Mouse (Mus musculus) midbrain, embryonic 13.5 days (tissue): ENCODE measurements around the gene Slc25a35. TPM values are rescaled to one million over a fixed set of nuclear protein-coding genes. Genes with fewer than 3 reads are reported as not detected.
A peak's percentile ranks its signal among the peaks of the same experiment; 100 is the strongest.
"Not testable (repeated sequence)": the region's sequence is repeated elsewhere in the genome, so short reads cannot be mapped to it uniquely, and the experiment has no call there.

Experiments
- ATAC-seq: fragments of 200-750 bp; cut with Nextera tagmentation; 2 replicates; pipeline ENCODE4 v1.8.0; 2017; ENCODE audit warnings: mild to moderate bottlenecking, moderate TSS enrichment, moderate library complexity
- H3K27ac ChIP-seq: fragments of 300-500 bp; sonication (generic); 2 replicates; pipeline ENCODE4 v1.5.1; 2015; ENCODE audit warnings: inconsistent platforms, mild to moderate bottlenecking, moderate library complexity
- H3K27me3 ChIP-seq: fragments of 300-500 bp; sonication (generic); 2 replicates; pipeline ENCODE4 v1.6.1; 2015; ENCODE audit warnings: mild to moderate bottlenecking, inconsistent platforms
- H3K36me3 ChIP-seq: fragments of 300-500 bp; sonication (generic); 2 replicates; pipeline ENCODE4 v1.6.1; 2015; ENCODE audit warnings: mild to moderate bottlenecking, inconsistent platforms
- H3K4me1 ChIP-seq: fragments of 300-500 bp; sonication (generic); replicated peaks from 2 replicates; pipeline ENCODE4 v1.6.1; 2015; ENCODE audit warnings: inconsistent platforms
- H3K4me2 ChIP-seq: fragments of 300-500 bp; sonication (generic); replicated peaks from 2 replicates; pipeline ENCODE4 v1.6.1; 2015; ENCODE audit warnings: moderate library complexity, mild to moderate bottlenecking, inconsistent platforms
- H3K4me3 ChIP-seq: fragments of 300-500 bp; sonication (generic); replicated peaks from 2 replicates; pipeline ENCODE4 v1.5.1; 2015; ENCODE audit warnings: mild to moderate bottlenecking, inconsistent platforms
- H3K9ac ChIP-seq: fragments of 300-500 bp; sonication (generic); replicated peaks from 2 replicates; pipeline ENCODE4 v1.6.1; 2015; ENCODE audit warnings: mild to moderate bottlenecking, inconsistent platforms
- H3K9me3 ChIP-seq: fragments of 300-500 bp; sonication (generic); 2 replicates; pipeline ENCODE4 v1.6.1; 2016; ENCODE audit warnings: mild to moderate bottlenecking, inconsistent platforms
- WGBS: fragments of 180-500 bp; shearing (Covaris S2); methylation state at CpG from one replicate; pipeline ENCODE4 v1.1.7; 2015; 5-methylcytosine and 5-hydroxymethylcytosine counted together
- microRNA-seq: library from miRNA; unstranded; fragments of <30 nt; microRNA quantifications from one replicate; pipeline ENCODE4, GENCODE M21; 2016
- polyA plus RNA-seq: library from polyadenylated mRNA; unstranded; fragments of >200 nt; fragmentation: Nextera tagmentation; extraction: Ambion mirVana; gene quantifications from 2 replicates; pipeline ENCODE4 v1.2.1, GENCODE M21; 2015

Slc25a35 gene
- polyA plus RNA-seq, 1 experiment from 2014 or later = 1.2 TPM

DNA sequence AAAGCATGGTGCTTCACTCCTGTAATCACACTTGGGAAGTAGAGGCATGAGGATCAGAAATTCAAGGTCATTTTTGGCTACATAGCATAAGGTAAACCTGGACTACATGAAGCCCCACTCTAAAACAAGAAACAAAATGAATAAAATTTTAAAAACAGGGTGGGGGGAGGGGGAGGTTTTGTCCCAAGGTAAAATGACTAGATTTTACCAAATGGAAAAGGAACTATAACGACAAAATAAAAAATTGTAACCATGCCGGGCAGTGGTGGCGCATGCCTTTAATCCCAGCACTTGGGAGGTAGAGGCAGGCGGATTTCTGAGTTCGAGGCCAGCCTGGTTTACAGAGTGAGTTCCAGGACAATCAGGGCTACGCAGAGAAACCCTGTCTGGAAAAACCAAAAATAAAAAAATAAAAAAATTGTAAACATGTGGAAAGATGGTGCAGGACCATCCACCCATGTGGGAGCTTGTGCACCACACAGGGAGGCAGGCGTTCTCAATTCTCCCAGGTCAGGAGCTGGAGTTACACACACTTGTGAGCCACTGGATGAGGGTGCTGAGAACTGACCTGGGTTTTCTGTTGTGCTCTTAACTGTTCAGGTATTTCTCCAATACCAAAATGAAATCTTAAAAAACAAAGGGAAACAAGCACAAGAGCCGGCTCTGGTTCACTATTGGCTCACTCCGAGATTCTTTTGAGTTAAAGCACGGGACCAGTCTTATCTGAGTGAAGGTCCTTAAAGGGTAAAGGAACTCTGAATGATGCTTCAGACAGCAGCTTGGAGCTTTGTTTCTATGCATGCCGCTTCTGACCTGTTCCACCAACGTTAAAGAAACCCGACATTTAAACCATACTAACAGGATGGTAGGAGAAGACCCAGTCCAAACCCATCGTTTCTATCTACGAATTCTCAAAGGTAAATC, 42.7 kb downstream of the Slc25a35 start:
- no peak overlapping the region for H3K27ac ChIP-seq
- 93% methylated on average over 15 of the region's 15 CpGs for WGBS
- H3K4me1 ChIP-seq = peaks cover 22% of the 10 kb centered on the region
- H3K4me2 ChIP-seq = no peak overlapping the region
- no peaks in the 10 kb centered on the region for H3K27me3 ChIP-seq
- no peak for ATAC-seq
- H3K9me3 ChIP-seq = no peaks in the 10 kb centered on the region
- H3K9ac ChIP-seq = no peak overlapping the region
- H3K36me3 ChIP-seq = no peaks in the 10 kb centered on the region
- H3K4me3 ChIP-seq = no peak overlapping the region

DNA sequence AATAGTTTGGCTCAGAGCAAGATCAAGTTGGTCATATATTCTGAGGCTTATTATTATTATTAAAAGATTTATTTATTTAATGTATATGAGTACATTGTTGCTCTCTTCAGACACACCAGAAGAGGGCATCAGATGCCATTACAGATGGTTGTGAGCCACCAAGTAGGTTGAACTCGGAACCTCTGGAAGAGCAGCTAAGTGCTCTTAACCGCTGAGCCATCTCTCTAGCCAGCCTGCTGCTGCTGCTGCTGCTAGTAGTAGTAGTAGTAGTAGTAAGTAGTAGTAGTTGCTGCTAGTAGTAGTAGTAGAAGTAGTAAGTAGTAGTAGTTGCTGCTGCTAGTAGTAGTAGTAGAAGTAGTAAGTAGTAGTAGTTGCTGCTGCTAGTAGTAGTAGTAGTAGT, 43.5 kb downstream of the Slc25a35 start:
- H3K27me3 ChIP-seq, ATAC-seq, H3K9ac ChIP-seq, H3K9me3 ChIP-seq, H3K36me3 ChIP-seq: not testable (repeated sequence)
- Histone ChIP-seq H3K4me3 (peak overlapping the region; percentile 48), H3K27ac (peak overlapping the region; percentile 86), H3K4me1 (peaks cover 22% of the 10 kb centered on the region), H3K4me2 (peak overlapping the region; percentile 67)
- WGBS = 69% methylated on average over 2 of the region's 2 CpGs

DNA sequence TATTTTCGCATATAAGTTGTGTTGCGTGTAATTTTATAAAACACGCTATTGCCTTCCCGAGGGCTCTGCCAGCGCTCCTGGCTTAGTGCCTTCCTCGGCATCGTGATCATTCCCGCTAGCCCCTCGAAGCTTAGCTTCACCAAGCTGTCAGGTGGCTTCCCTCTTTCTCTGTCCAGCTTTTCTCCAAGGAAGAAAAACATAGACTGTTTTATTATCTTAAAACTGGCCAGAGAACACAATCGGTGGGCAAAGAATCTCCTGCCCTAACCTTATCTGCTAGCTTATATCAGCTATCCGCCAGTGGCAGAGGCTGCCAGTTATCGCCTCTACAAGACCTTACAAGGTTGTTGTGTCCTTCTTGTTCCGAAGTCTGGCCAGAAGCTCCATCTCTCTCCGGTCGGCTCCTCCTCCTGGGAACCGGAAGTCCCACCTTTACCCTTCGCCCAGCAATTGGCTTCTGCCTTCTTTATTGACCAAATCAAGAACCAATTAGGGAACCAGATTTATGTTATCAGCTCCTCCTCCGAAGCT, 44.2 kb downstream of the Slc25a35 start:
- H3K4me2 ChIP-seq = peak overlapping the region; percentile 67
- ATAC-seq = peak; percentile 75
- no peaks in the 10 kb centered on the region for H3K9me3 ChIP-seq
- H3K27ac ChIP-seq = peak overlapping the region; percentile 86
- WGBS = 2% methylated on average over 18 of the region's 18 CpGs
- H3K27me3 ChIP-seq = no peaks in the 10 kb centered on the region
- peak overlapping the region; percentile 48 for H3K4me3 ChIP-seq
- H3K4me1 ChIP-seq = peaks cover 27% of the 10 kb centered on the region
- peak overlapping the region; percentile 69 for H3K9ac ChIP-seq
- H3K36me3 ChIP-seq = no peaks in the 10 kb centered on the region

DNA sequence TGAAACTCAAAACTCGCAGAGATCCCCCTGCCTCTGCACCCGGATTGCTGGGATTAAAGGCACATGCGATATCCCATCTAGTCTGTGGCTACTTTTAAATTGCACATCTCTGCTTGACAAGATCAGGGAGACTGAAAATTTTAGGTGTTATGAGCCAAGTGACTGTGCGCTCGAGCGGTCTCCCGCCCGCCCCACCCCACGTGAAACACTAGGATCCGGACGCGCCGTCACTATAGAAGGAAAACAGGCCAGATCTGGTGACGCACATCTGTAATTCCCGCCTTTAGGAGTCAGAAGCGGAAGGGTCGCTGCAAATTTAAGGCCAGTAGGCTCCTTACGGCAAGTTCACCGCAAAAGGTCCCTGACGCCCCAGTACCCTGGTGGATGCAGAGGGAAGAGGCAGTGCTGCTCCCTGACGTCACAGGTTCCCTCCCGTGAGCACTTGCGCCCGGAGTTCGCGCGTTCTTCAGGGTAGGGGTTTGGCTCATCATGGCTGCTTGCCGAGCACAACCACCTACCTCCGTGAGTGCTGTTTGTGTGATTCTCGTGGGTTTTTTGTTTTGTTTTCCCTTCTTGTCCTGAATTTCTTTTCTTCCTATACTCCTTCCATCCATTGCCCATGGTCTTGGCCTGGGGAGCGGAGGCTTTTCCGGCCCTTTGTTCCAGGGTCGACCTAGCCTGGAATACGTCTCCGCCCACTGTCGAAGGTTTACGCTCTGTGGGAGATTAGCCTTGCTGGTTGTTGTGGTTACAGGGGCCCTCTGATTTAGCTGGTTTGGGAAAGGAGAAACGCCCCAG, 47.9 kb downstream of the Slc25a35 start, which contains the start of gene Ctc1:
TSS of gene Ctc1 (plus strand) at position 268 of the 798 bp plus-strand sequence.
- H3K9ac ChIP-seq = peak within 1 kb of the TSS; percentile 86
- WGBS = 4% methylated on average over 38 of the region's 38 CpGs
- H3K4me1 ChIP-seq = peaks cover 27% of the 10 kb centered on the region

DNA sequence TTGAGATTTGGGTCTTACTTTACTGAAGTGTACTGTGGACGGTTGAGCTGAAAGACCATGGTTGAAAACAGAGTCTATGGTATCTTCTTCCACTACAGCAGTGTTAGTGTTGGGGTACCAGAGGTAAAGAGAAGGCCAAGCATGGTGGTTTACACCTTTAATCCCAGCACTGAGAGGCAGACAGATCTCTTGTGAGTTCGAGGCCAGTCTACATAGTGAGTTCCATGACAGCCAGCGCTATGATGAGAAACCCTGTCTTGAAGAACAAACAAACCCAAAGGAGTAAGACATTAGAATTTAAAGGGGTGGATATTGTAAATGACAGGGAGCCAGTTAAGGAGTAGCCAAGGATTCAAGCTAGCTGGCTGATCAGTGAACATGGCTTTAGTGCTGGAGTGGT, 48.8 kb downstream of the Slc25a35 start:
- H3K27ac ChIP-seq = peak overlapping the region; percentile 85
- peak overlapping the region; percentile 59 for H3K4me3 ChIP-seq
- ATAC-seq = no peak
- H3K9me3 ChIP-seq = no peaks in the 10 kb centered on the region
- WGBS = 74% methylated on average over 3 of the region's 3 CpGs
- peaks cover 20% of the 10 kb centered on the region for H3K4me1 ChIP-seq
- peaks cover 9% of the 10 kb centered on the region for H3K36me3 ChIP-seq
- H3K9ac ChIP-seq = peak overlapping the region; percentile 86
- no peaks in the 10 kb centered on the region for H3K27me3 ChIP-seq
- peak overlapping the region; percentile 78 for H3K4me2 ChIP-seq

More for the DNA sequence above, 47.9 kb downstream of the Slc25a35 start, which contains the start of gene Ctc1:
- no peaks in the 10 kb centered on the region for H3K27me3 ChIP-seq
- peaks cover under 1% of the 10 kb centered on the region; the same call in 1 of the 2 replicates for H3K36me3 ChIP-seq
- no peaks in the 10 kb centered on the region for H3K9me3 ChIP-seq
- peak within 1 kb of the TSS; percentile 59 for H3K4me3 ChIP-seq
- peak; percentile 96 for ATAC-seq
- peak within 1 kb of the TSS; percentile 85 for H3K27ac ChIP-seq
- peak within 1 kb of the TSS; percentile 78 for H3K4me2 ChIP-seq

DNA sequence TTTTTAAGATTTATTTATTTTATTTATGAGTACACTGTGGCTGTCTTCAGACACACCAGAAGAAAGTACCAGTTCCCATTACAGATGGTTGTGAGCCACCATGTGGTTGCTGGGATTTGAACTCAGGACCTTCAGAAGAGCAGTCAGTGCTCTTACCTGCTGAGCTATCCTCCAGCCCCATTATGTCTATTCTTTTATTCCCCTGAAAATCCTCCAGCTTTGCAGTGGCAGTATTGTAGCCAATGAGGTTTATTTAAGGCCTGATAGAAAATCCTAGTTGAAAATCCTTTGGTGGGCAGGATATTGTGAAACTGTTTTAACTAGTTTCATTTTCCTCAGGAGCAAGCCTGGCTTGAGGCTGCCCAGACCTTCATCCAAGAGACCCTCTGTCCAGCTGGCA, 52.8 kb downstream of the Slc25a35 start:
- Histone ChIP-seq H3K9me3 (no peaks in the 10 kb centered on the region), H3K4me3 (no peak overlapping the region), H3K9ac (no peak overlapping the region), H3K4me2 (no peak overlapping the region), H3K36me3 (peaks cover 48% of the 10 kb centered on the region), H3K27ac (no peak overlapping the region; the same call in 1 of the 2 replicates), H3K27me3 (no peaks in the 10 kb centered on the region), H3K4me1 (peaks cover 15% of the 10 kb centered on the region)
- no peak for ATAC-seq

Small RNA genes lying within 50 kb of the gene (microRNA-seq; reads per million reads assigned to microRNA genes)
- gene Mir3062 = 12.6 reads per million, percentile 30 among the genes with 10 or more reads in this experiment

Other genes starting within 250 kb of the Slc25a35 start
- gene Ndel1, start 96.3 kb upstream of the Slc25a35 start, polyA plus RNA-seq = 79.9 and 80.8 TPM in 2 replicates
- 0.04 and 0.05 TPM in 2 replicates for gene Rnf222, start 79.6 kb upstream of the Slc25a35 start, polyA plus RNA-seq
- 718 and 727 TPM in 2 replicates for gene Rpl26, start 66.5 kb upstream of the Slc25a35 start, polyA plus RNA-seq
- 0.57 and 0.73 TPM in 2 replicates for gene Odf4, start 41.0 kb upstream of the Slc25a35 start, polyA plus RNA-seq
- 12.1 and 13.6 TPM in 2 replicates for gene Arhgef15, start 10.7 kb upstream of the Slc25a35 start, polyA plus RNA-seq
- 30.4 and 31.6 TPM in 2 replicates for gene Rangrf, start 7.1 kb downstream of the Slc25a35 start, polyA plus RNA-seq
- gene Pfas, start 40.3 kb downstream of the Slc25a35 start, polyA plus RNA-seq = 25.7 and 26.0 TPM in 2 replicates
- gene Ctc1, start 47.8 kb downstream of the Slc25a35 start, polyA plus RNA-seq = 51.2 and 58.8 TPM in 2 replicates
- 61.3 and 62.6 TPM in 2 replicates for gene Aurkb, start 77.5 kb downstream of the Slc25a35 start, polyA plus RNA-seq
- 11.3 and 13.5 TPM in 2 replicates for gene Borcs6, start 91.6 kb downstream of the Slc25a35 start, polyA plus RNA-seq
- gene Tmem107, start 102.7 kb downstream of the Slc25a35 start, polyA plus RNA-seq = 31.7 and 42.5 TPM in 2 replicates
- gene Vamp2, start 120.4 kb downstream of the Slc25a35 start, polyA plus RNA-seq = 175 and 188 TPM in 2 replicates
- gene Per1, start 127.1 kb downstream of the Slc25a35 start, polyA plus RNA-seq = 8.6 and 10.5 TPM in 2 replicates
- gene Hes7, start 152.3 kb downstream of the Slc25a35 start, polyA plus RNA-seq = 0.10 and 0.26 TPM in 2 replicates
- 0.28 TPM in 1 of 2 replicates, not detected in the other for gene 9130213A22Rik, start 154.5 kb downstream of the Slc25a35 start, polyA plus RNA-seq
- 0.39 and 0.43 TPM in 2 replicates for gene Aloxe3, start 157.8 kb downstream of the Slc25a35 start, polyA plus RNA-seq
- 0.13 TPM in 1 of 2 replicates, not detected in the other for gene Alox12b, start 188.9 kb downstream of the Slc25a35 start, polyA plus RNA-seq
- 0.06 and 0.07 TPM in 2 replicates for gene Alox8, start 229.7 kb downstream of the Slc25a35 start, polyA plus RNA-seq